Mouse (Mus musculus) heart, adult 2 months (tissue): ENCODE measurements around the gene Smox. TPM values are rescaled to one million over a fixed set of nuclear protein-coding genes. Genes with fewer than 3 reads are reported as not detected.

ENCODE experiments used
- DNase-seq, 2 experiments: peaks; one replicate each; pipeline ENCODE4 v3.0.0; 2021
- H3K27ac ChIP-seq: fragments of 200-600 bp; 2 replicates; pipeline ENCODE4 v1.8.1; 2022
- H3K27me3 ChIP-seq: fragments of 200-500 bp; 2 replicates; pipeline ENCODE4 v1.6.1; 2012; ENCODE audit warnings: mild to moderate bottlenecking, low read length, inconsistent platforms, mixed read lengths; ENCODE audit not compliant: control insufficient read depth, insufficient read depth
- H3K36me3 ChIP-seq: fragments of 200-500 bp; 2 replicates; pipeline ENCODE4 v1.6.1; 2012; ENCODE audit warnings: low read length, inconsistent platforms; ENCODE audit not compliant: control insufficient read depth, insufficient read depth
- H3K4me1 ChIP-seq: fragments of 200-500 bp; 2 replicates; pipeline ENCODE4 v1.6.1; 2011; ENCODE audit warnings: low read length; ENCODE audit not compliant: control insufficient read depth, insufficient read depth
- H3K4me3 ChIP-seq: fragments of 200-600 bp; 2 replicates; pipeline ENCODE4 v1.8.1; 2022
- H3K79me2 ChIP-seq: fragments of 200-500 bp; replicated peaks from 2 replicates; pipeline ENCODE4 v1.6.1; 2012; ENCODE audit warnings: mild to moderate bottlenecking, inconsistent platforms, low read length, moderate library complexity, mixed read lengths; ENCODE audit not compliant: control insufficient read depth, insufficient read depth
- H3K9ac ChIP-seq: fragments of 200-500 bp; 2 replicates; pipeline ENCODE4 v1.6.1; 2012; ENCODE audit warnings: low read depth, mild to moderate bottlenecking, control low read depth, inconsistent platforms, low read length, mixed read lengths
- CTCF ChIP-seq: fragments of 200-600 bp; IDR thresholded peaks from 2 replicates; pipeline ENCODE4 v1.8.1; 2022; ENCODE audit warnings: antibody characterized with exemption, mild to moderate bottlenecking, moderate library complexity
- EP300 ChIP-seq: fragments of 200-500 bp; IDR thresholded peaks from 2 replicates; pipeline ENCODE4 v1.6.1; 2011; ENCODE audit warnings: low read depth, low read length, control low read depth; ENCODE audit not compliant: insufficient read depth
- POLR2A ChIP-seq: fragments of 200-500 bp; IDR thresholded peaks from 2 replicates; pipeline ENCODE4 v1.6.1; 2011; ENCODE audit warnings: mild to moderate bottlenecking, low read depth, low read length, control low read depth; ENCODE audit not compliant: insufficient read depth
- WGBS: fragments of 180-500 bp; shearing (Covaris S2); methylation state at CpG from one replicate; pipeline ENCODE4 v1.1.7; 2018; 5-methylcytosine and 5-hydroxymethylcytosine counted together
- intact Hi-C: fragments of 180-260 bp; cut with DNase I; formaldehyde crosslinking; loops from one replicate; pipeline ENCODE4 v1.15.1; 2025
- polyA plus RNA-seq: library from polyadenylated mRNA; depleted of rRNA; stranded (reverse); fragments of >200 nt; gene quantifications from 2 replicates; pipeline ENCODE4 v1.2.3, GENCODE M21; 2012
- total RNA-seq, 2 experiments: library from RNA; stranded (reverse); gene quantifications; 2 replicates each; pipeline ENCODE4 v1.2.3; 2021

Gene Smox
- total and polyA plus RNA-seq, 3 experiments: 23.0 to 39.8 (median 28.1) TPM

DNA sequence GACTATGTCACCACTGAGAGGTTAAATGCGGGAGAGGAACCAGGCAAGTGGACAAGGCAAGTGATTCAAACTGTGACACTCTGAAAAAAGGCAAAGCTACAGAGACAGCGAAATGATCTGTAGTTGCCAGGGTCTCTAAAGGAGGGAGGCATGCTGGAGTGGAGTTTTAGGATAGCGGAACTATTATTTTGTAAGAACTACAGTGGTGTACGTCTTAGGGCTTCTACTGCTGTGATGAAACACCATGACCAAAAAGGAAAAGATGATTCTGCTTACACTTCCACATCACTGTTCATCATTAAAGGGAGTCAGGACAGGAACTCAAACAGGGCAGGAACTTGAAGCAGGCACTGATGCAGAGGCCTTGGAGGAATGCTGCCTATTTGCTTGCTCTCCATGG is 12.4 kb upstream of the Smox start:
- Histone ChIP-seq H3K9ac (no peak overlapping the region), H3K4me3 (no peak overlapping the region), H3K4me1 (peaks cover 7% of the 10 kb centered on the region), H3K79me2 (no peaks in the 10 kb centered on the region), H3K27me3 (no peaks in the 10 kb centered on the region), H3K27ac (peak overlapping the region; percentile 30; the same call in 1 of the 2 replicates), H3K36me3 (no peaks in the 10 kb centered on the region)
- WGBS: 61% methylated on average over 4 of the region's 4 CpGs
- intact Hi-C loops: loop anchor here (1.0 kb wide), 2 partner anchors 18 to 27 kb away; no protein-coding TSS in a partner anchor
- TF ChIP-seq POLR2A (no peak), CTCF (no peak), EP300 (no peak)
- no peak for DNase-seq

DNA sequence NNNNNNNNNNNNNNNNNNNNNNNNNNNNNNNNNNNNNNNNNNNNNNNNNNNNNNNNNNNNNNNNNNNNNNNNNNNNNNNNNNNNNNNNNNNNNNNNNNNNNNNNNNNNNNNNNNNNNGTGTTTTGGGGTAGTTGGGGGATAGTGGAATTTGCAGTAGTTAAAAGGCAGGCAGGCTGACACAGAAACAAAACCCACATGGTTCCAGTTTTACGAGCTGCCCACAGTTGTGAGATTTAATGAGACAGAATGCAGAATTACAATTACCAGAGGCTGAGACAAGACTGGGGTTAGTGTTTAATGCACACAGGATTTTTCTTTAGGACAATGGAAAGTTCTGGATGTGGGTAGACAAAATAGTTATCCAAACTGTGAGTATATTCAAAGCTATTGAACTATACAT is 9.6 kb upstream of the Smox start:
- H3K9ac ChIP-seq: no peak overlapping the region

DNA sequence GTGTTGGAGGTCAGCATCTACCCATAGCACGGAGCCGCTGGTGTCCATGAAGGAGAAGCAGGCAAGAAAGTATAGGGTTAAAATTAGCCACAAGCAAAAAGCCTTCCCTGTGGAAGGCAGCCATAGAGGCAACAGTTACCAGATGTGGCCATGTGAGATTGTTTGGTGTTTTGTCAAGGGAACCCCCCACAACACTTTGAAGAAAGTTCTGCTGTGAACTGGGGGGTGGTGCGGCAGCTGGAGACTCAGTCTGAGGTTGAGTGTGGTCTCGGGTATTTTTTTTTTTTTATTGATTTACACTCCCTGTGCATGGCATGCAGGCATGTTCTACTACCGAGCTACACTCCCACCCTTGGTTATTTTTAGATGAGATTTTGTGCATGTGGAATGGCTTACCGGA is 8.8 kb upstream of the Smox start:
- TF ChIP-seq EP300 (no peak), CTCF (no peak), POLR2A (no peak)
- Histone ChIP-seq H3K79me2 (no peaks in the 10 kb centered on the region), H3K4me1 (peaks cover 5% of the 10 kb centered on the region), H3K9ac (no peak overlapping the region), H3K27ac (no peak overlapping the region), H3K4me3 (no peak overlapping the region), H3K36me3 (no peaks in the 10 kb centered on the region), H3K27me3 (no peaks in the 10 kb centered on the region)
- no peak for DNase-seq
- intact Hi-C loops: no loop called here
- WGBS: 78% methylated on average over 6 of the region's 6 CpGs

More for the DNA sequence above, 9.6 kb upstream of the Smox start:
- H3K4me3 ChIP-seq: no peak overlapping the region
- no peaks in the 10 kb centered on the region for H3K27me3 ChIP-seq
- H3K79me2 ChIP-seq: no peaks in the 10 kb centered on the region
- no peak overlapping the region for H3K27ac ChIP-seq
- no peaks in the 10 kb centered on the region for H3K36me3 ChIP-seq
- TF ChIP-seq POLR2A (no peak), EP300 (no peak), CTCF (no peak)
- WGBS: 86% methylated on average over 1 of the region's 1 CpGs
- peaks cover 5% of the 10 kb centered on the region for H3K4me1 ChIP-seq
- intact Hi-C loops: no loop called here
- no peak for DNase-seq

DNA sequence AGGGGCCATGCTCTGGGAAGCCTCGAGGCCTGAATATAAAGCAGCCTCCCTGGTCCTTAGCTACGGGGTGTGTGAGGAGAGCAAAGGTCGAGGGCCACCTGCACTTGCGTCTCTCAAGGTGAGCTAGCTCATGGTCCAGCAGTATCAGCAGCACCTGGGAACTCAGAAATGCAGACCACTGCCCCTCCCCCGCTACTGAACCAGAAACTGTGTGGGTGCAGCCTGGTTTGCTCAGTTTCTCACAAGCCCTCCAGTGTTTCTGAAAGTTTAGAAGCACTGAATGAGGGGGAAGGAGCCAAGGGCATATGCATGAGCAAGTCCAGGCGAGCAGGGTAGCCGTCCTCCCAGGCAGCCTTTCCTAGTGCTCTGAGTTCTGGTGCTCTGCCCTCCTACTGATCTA is 7.7 kb upstream of the Smox start:
- no peak overlapping the region for H3K9ac ChIP-seq
- no peak for DNase-seq
- H3K36me3 ChIP-seq: no peaks in the 10 kb centered on the region
- WGBS: 86% methylated on average over 7 of the region's 7 CpGs
- H3K27me3 ChIP-seq: no peaks in the 10 kb centered on the region
- intact Hi-C loops: no loop called here
- peaks cover 1% of the 10 kb centered on the region; the same call in 1 of the 2 replicates for H3K4me1 ChIP-seq
- TF ChIP-seq POLR2A (no peak), EP300 (no peak), CTCF (no peak)
- H3K27ac ChIP-seq: no peak overlapping the region
- H3K79me2 ChIP-seq: no peaks in the 10 kb centered on the region
- no peak overlapping the region for H3K4me3 ChIP-seq

DNA sequence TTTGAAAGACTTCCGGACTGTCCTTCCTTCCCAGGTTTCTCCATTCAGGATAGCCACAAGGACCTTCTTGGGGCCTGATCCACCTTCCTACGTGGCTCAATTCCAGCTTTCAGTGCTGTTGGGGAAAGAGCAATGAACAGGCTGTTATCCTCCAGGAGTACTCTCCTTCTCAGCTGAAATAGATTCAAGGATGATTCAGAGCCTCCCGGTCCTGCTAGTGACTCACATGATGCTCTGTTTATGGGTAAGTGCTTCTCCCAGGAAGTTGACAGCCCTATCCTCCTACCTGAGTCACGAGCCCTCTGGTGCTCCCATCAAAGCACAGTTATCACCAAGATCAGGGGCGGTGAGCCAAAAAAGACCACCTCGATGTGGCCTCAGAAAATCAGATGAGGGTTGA is 7.1 kb upstream of the Smox start:
- Histone ChIP-seq H3K4me3 (no peak overlapping the region), H3K27me3 (no peaks in the 10 kb centered on the region), H3K27ac (no peak overlapping the region), H3K4me1 (no peaks in the 10 kb centered on the region), H3K9ac (no peak overlapping the region), H3K36me3 (no peaks in the 10 kb centered on the region), H3K79me2 (no peaks in the 10 kb centered on the region)
- WGBS: 74% methylated on average over 6 of the region's 6 CpGs
- DNase-seq: no peak
- intact Hi-C loops: no loop called here
- no peak for TF ChIP-seq POLR2A
- TF ChIP-seq CTCF: no peak
- no peak for TF ChIP-seq EP300

DNA sequence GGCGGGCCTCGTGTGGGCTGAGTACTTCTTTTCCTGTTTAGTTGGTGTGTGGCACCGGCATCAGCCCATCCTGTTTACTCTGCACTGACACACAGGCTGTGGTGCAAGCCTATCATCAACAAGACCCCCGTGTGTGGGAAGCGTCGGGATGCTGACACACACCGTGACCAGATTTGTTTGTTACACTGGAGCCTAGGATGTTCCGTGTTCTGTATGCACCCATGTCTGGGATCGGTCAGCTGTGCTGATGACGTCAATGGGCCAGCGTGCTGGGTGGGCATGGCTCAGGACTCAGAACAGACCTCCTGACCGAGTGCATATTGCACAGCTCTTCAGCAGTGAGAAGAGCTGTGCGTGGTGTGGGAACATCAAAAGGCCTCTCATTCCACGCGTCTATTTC is 6.2 kb upstream of the Smox start:
- Histone ChIP-seq H3K79me2 (no peaks in the 10 kb centered on the region), H3K4me1 (no peaks in the 10 kb centered on the region), H3K36me3 (no peaks in the 10 kb centered on the region), H3K9ac (no peak overlapping the region), H3K4me3 (no peak overlapping the region), H3K27ac (no peak overlapping the region), H3K27me3 (no peaks in the 10 kb centered on the region)
- TF ChIP-seq POLR2A (no peak), CTCF (no peak), EP300 (no peak)
- intact Hi-C loops: no loop called here
- WGBS: 79% methylated on average over 15 of the region's 15 CpGs
- DNase-seq: no peak
